Mouse (Mus musculus) gastrocnemius, adult 2 months (tissue): Measurements from ENCODE around the gene Dchs1. TPM values are rescaled to one million over a fixed set of nuclear protein-coding genes. Genes with fewer than 3 reads are reported as not detected.

ENCODE experiments used
- DNase-seq: peaks from one replicate; pipeline ENCODE4 v3.0.0; 2022
- H3K27ac ChIP-seq: fragments of 200-600 bp; 2 replicates; pipeline ENCODE4 v1.8.1; 2022; ENCODE audit warnings: mild to moderate bottlenecking
- H3K4me3 ChIP-seq: fragments of 200-600 bp; 2 replicates; pipeline ENCODE4 v1.8.1; 2022; ENCODE audit warnings: mild to moderate bottlenecking, moderate library complexity
- CTCF ChIP-seq: fragments of 200-600 bp; IDR thresholded peaks from 2 replicates; pipeline ENCODE4 v1.8.1; 2022; ENCODE audit warnings: antibody characterized with exemption, mild to moderate bottlenecking, moderate library complexity
- intact Hi-C: fragments of 180-260 bp; cut with DNase I; formaldehyde crosslinking; loops from one replicate; pipeline ENCODE4 v1.15.1; 2025
- total RNA-seq, 2 experiments: library from RNA; stranded (reverse); gene quantifications; 2 replicates each; pipeline ENCODE4 v1.2.3; 2021

The Dchs1 gene
- total RNA-seq, 2 experiments from 2014 or later = 2.1 to 5.0 TPM

- no peak for DNase-seq
- Histone ChIP-seq H3K4me3 (no peak overlapping the region), H3K27ac (no peak overlapping the region)
- no peak for TF ChIP-seq CTCF
- intact Hi-C loops = no loop called here
Observed at GRCm38 (mm10) chr7:105703816-105704215, 83.6 kb downstream of the Dchs1 start.

DNA sequence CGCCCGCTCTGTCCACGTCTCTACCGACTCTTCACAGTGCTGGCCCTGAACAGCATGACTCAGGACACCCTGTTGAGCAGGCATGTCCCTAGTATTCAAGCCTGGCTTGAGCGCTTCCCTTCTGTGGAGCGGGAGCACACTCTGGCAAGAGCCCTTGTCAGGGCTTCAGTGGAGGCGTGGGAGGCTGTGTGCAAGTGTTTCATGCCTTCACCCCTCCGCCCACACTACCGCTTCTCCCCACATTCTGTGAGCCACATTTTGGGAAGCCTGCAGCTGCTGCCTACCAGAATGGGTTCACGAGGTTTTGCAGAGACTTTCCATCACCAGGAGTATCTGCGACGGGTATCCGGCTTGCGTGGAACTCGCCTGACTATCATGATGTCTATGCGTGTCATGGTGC lies 84.3 kb downstream of the Dchs1 start:
- no peak overlapping the region for H3K4me3 ChIP-seq
- H3K27ac ChIP-seq = no peak overlapping the region
- no peak for TF ChIP-seq CTCF
- no peak for DNase-seq
- intact Hi-C loops = no loop called here

Other genes starting within 250 kb of the Dchs1 start
- 10 to 100 TPM; 53.4 to 56.8 TPM for gene Smpd1, start 233.3 kb downstream of the Dchs1 start, total RNA-seq
- gene Apbb1, start 206.0 kb downstream of the Dchs1 start, total RNA-seq = 1 to 10 TPM; 7.1 to 7.2 TPM
- gene Hpx, start 187.5 kb downstream of the Dchs1 start, total RNA-seq = not detected
- 10 to 100 TPM; 14.7 to 16.4 TPM for gene Trim3, start 154.1 kb downstream of the Dchs1 start, total RNA-seq
- 10 to 100 TPM; 53.3 to 64.0 TPM for gene Timm10b, start 147.6 kb downstream of the Dchs1 start, total RNA-seq
- 10 to 100 TPM in 1 of 2 experiments, 1 to 10 TPM in 1; 8.8 to 10.5 TPM for gene Arfip2, start 147.2 kb downstream of the Dchs1 start, total RNA-seq
- 1 to 10 TPM in 1 of 2 experiments, under 1 TPM in 1; 0.64 to 3.4 TPM for gene Gm45799, start 147.1 kb downstream of the Dchs1 start, total RNA-seq
- under 1 TPM; 0.36 to 0.59 TPM for gene Dnhd1, start 136.8 kb downstream of the Dchs1 start, total RNA-seq
- gene Ilk, start 51.1 kb downstream of the Dchs1 start, total RNA-seq = 10 to 100 TPM; 41.8 to 49.1 TPM
- gene Rrp8, start 50.3 kb downstream of the Dchs1 start, total RNA-seq = 10 to 100 TPM; 12.2 to 12.3 TPM
- 100 to 1,000 TPM in 1 of 2 experiments, 10 to 100 TPM in 1; 78.6 to 100 TPM for gene Taf10, start 43.3 kb downstream of the Dchs1 start, total RNA-seq
- gene Tpp1, start 35.4 kb downstream of the Dchs1 start, total RNA-seq = 10 to 100 TPM; 42.3 to 45.8 TPM
- gene Mrpl17, start 23.4 kb upstream of the Dchs1 start, total RNA-seq = 100 to 1,000 TPM; 108 to 112 TPM
- gene Gm4070, start 166.3 kb upstream of the Dchs1 start, total RNA-seq = 1 to 10 TPM; 2.3 to 6.4 TPM